In the genomic region with DNA sequence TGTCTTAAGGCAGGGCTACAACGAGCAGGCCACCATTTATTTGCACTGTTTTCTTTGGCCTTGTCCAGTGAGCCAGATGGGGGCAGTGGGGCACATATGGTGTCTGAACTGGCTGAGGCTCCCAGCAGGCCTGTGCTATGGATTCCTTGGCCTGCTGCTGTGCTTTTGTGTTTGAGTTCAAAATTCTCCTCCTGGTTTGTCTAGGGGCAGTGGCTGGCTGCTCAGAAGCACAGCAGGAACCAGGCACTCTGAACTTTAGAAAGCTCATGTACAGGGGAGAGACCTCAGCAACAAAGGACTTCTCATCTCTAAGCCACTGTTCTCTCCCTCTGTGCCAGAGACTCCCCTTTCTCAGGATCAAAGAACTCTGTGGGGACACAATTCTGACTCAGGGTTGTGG, we compare ENCODE assay signal across 18 mouse cellular contexts.
DNase-seq lines count a peak whose midpoint lies in the region; ATAC-seq lines count a peak whose summit lies in the region.
"Had no signal": no experiment of that assay in that cellular context is flagged by ENCODE, and none has a peak within 500 bp of the region (broad histone marks: within the 10 kb centered on the region; RNA-seq: fewer than 3 reads in every experiment).

No protein-coding gene starts in this region.

- no peaks in the 10 kb centered on the region for H3K27me3 ChIP-seq in hindbrain, embryonic 11.5 days (ENCODE audit: control insufficient read depth, insufficient read depth, low read length)
- no peaks in the 10 kb centered on the region for H3K27me3 ChIP-seq in hindbrain, embryonic 16.5 days (replicated peaks; ENCODE audit: control insufficient read depth, insufficient read depth, low read length)
- H3K27me3 ChIP-seq: embryonic facial prominence, embryonic 12.5 days; megakaryocyte, embryonic 14.5 days; stomach, embryonic 15.5 days had no signal

- H3K9me3 ChIP-seq in hindbrain, embryonic 11.5 days (ENCODE audit: control insufficient read depth, low read length), result no peaks in the 10 kb centered on the region
- H3K9me3 ChIP-seq in hindbrain, embryonic 16.5 days (ENCODE audit: control insufficient read depth, low read length), result no peaks in the 10 kb centered on the region
- H3K9me3 ChIP-seq: embryonic facial prominence, embryonic 12.5 days; heart, embryonic 10.5 days; stomach, embryonic 15.5 days had no signal

- H3K4me3 ChIP-seq in hindbrain, embryonic 11.5 days (ENCODE audit: low read depth, low read length), result no peak overlapping the region
- H3K4me3 ChIP-seq in hindbrain, embryonic 16.5 days (ENCODE audit: low read length), result no peak overlapping the region
- H3K4me3 ChIP-seq: embryonic facial prominence, embryonic 12.5 days; heart, embryonic 10.5 days; megakaryocyte, embryonic 14.5 days; stomach, embryonic 15.5 days had no signal

- H3K9ac ChIP-seq in hindbrain, embryonic 11.5 days (ENCODE audit: low read depth, low read length), result no peak overlapping the region
- no peak overlapping the region for H3K9ac ChIP-seq in hindbrain, embryonic 16.5 days (ENCODE audit: low read depth, low read length)
- H3K9ac ChIP-seq: embryonic facial prominence, embryonic 12.5 days; liver, embryonic 14.5 days; stomach, embryonic 15.5 days had no signal

- no peaks in the 10 kb centered on the region for H3K4me1 ChIP-seq in hindbrain, embryonic 11.5 days (replicated peaks; ENCODE audit: control insufficient read depth, insufficient read depth, low read length)
- H3K4me1 ChIP-seq in hindbrain, embryonic 16.5 days (ENCODE audit: control insufficient read depth, insufficient read depth, low read depth, low read length), result no peaks in the 10 kb centered on the region
- H3K4me1 ChIP-seq: embryonic facial prominence, embryonic 12.5 days; heart, embryonic 10.5 days; megakaryocyte, embryonic 14.5 days; stomach, embryonic 15.5 days had no signal

- 0 out of 2 replicates have a peak, but pooled peaks have one; percentile 19 for ATAC-seq in hindbrain, embryonic 11.5 days (ENCODE audit: low FRiP score)
- no peak for ATAC-seq in hindbrain, embryonic 16.5 days
- ATAC-seq: CD4-positive, CD25-positive, alpha-beta regulatory T cell, adult 4 months had no signal

- H3K27ac ChIP-seq in hindbrain, embryonic 11.5 days (ENCODE audit: low read depth, low read length), result no peak overlapping the region
- H3K27ac ChIP-seq in hindbrain, embryonic 16.5 days (ENCODE audit: low read depth, low read length), result no peak overlapping the region
- H3K27ac ChIP-seq: embryonic facial prominence, embryonic 12.5 days; heart, embryonic 10.5 days; liver, embryonic 14.5 days; stomach, embryonic 15.5 days had no signal

- WGBS in hindbrain, embryonic 11.5 days, result 27% methylated on average over 1 of the region's 1 CpGs
- WGBS in hindbrain, embryonic 16.5 days, result 29% methylated on average over 1 of the region's 1 CpGs

- no peak overlapping the region for H3K4me2 ChIP-seq in hindbrain, embryonic 11.5 days (replicated peaks; ENCODE audit: low read depth, low read length)
- no peak overlapping the region for H3K4me2 ChIP-seq in hindbrain, embryonic 16.5 days (ENCODE audit: low read length)
- H3K4me2 ChIP-seq: embryonic facial prominence, embryonic 12.5 days; stomach, embryonic 15.5 days had no signal

- no peak for DNase-seq in hindbrain, embryonic 11.5 days (ENCODE audit: low spot score)
- DNase-seq in 3134 (ENCODE audit: extremely low read depth, insufficient read length, low spot score) (peak; percentile 38), ES-CJ7 (ENCODE audit: low read depth, low spot score) (peak; percentile 9)
- peak; percentile 35 for DNase-seq in embryo, embryonic 11 days
- no peak for DNase-seq in heart, adult 18-20 months
- DNase-seq in ovary, adult 18-20 months (ENCODE audit: low spot score), result no peak
- DNase-seq: gastrocnemius, postnatal 14 days; heart, postnatal 10 days; kidney, adult 18-20 months; kidney, postnatal 10 days; right cerebral cortex, postnatal 14 days had no signal

- no peaks in the 10 kb centered on the region for H3K36me3 ChIP-seq in hindbrain, embryonic 11.5 days (ENCODE audit: control insufficient read depth, insufficient read depth, low read length)
- no peaks in the 10 kb centered on the region for H3K36me3 ChIP-seq in hindbrain, embryonic 16.5 days (ENCODE audit: control insufficient read depth, insufficient read depth, low read length)
- H3K36me3 ChIP-seq: embryonic facial prominence, embryonic 12.5 days; heart, embryonic 10.5 days; stomach, embryonic 15.5 days had no signal

Comparison
In these comparisons a context has a peak if more than half of its experiments do, and no peak if none do; other contexts are left out.
1. DNase-seq: peak in 3134 (single experiment), ES-CJ7 (single experiment) and embryo, embryonic 11 days (single experiment); none in hindbrain, embryonic 11.5 days (single experiment), heart, adult 18-20 months (0 of 2) and ovary, adult 18-20 months (single experiment).